Mouse (Mus musculus) ES-Bruce4 (cell line): ENCODE measurements around the gene Pdss1. TPM values are rescaled to one million over a fixed set of nuclear protein-coding genes. Genes with fewer than 3 reads are reported as not detected.

Source experiments
- H3K27ac ChIP-seq: 2 replicates; pipeline ENCODE4 v1.5.1; 2012; ENCODE audit warnings: low read length, inconsistent platforms; ENCODE audit not compliant: insufficient read depth
- H3K27me3 ChIP-seq: 2 replicates; pipeline ENCODE4 v1.6.1; 2012; ENCODE audit warnings: mild to moderate bottlenecking, low read length, inconsistent platforms; ENCODE audit not compliant: control insufficient read depth, poor library complexity, insufficient read depth, severe bottlenecking
- H3K36me3 ChIP-seq: 2 replicates; pipeline ENCODE4 v1.6.1; 2012; ENCODE audit warnings: inconsistent platforms, mild to moderate bottlenecking, low read length, moderate library complexity; ENCODE audit not compliant: control insufficient read depth, poor library complexity, insufficient read depth, severe bottlenecking
- H3K4me1 ChIP-seq: one replicate; pipeline ENCODE4 v1.8.1; 2011; ENCODE audit warnings: low read length; ENCODE audit not compliant: control insufficient read depth, insufficient read depth
- H3K4me3 ChIP-seq: 2 replicates; pipeline ENCODE4 v1.5.1; 2011; ENCODE audit warnings: low read depth, mild to moderate bottlenecking, low read length
- H3K9ac ChIP-seq: 2 replicates; pipeline ENCODE4 v1.6.1; 2012; ENCODE audit warnings: low read depth, mild to moderate bottlenecking, inconsistent platforms; ENCODE audit not compliant: poor library complexity, severe bottlenecking
- H3K9me3 ChIP-seq: replicated peaks from 2 replicates; pipeline ENCODE4 v1.6.1; 2012; ENCODE audit warnings: mild to moderate bottlenecking, low read length, inconsistent platforms; ENCODE audit not compliant: control insufficient read depth, poor library complexity, insufficient read depth, severe bottlenecking
- CTCF ChIP-seq: IDR thresholded peaks from one replicate; pipeline ENCODE4 v1.8.1; 2011; ENCODE audit warnings: low read depth, low read length
- EP300 ChIP-seq: IDR thresholded peaks from 2 replicates; pipeline ENCODE4 v1.6.1; 2011; ENCODE audit warnings: low read depth, low read length; ENCODE audit not compliant: insufficient read depth
- POLR2A ChIP-seq: IDR thresholded peaks from one replicate; pipeline ENCODE4 v1.8.1; 2011; ENCODE audit warnings: low read length; ENCODE audit not compliant: insufficient read depth
- polyA plus RNA-seq: library from polyadenylated mRNA; stranded (reverse); fragments of >200 nt; gene quantifications from 2 replicates; pipeline ENCODE4 v1.2.4, GENCODE M21; 2011; ENCODE audit warnings: low read depth; ENCODE audit not compliant: missing spikeins, insufficient read depth, insufficient read length

Gene Pdss1
- polyA plus RNA-seq, 1 experiment = 24.1 TPM

DNA sequence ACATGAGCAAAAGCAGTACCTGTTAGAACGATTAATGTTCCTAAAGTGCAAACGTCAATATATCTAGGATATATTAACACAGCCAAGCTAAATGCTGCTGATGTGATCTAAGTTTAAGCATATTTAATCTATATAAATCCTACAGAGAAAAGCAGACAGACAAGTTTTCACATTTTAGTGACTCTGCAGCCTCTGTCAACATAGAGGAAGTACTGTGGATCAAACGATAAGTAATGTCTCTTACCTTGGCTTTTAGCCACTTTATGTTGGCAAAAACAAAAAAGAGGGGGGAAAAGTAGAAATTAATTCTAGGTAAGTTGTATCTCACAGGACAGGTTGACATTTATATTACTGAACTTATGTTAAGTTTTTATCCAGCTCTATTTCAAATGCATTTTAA lies 67.6 kb downstream of the Pdss1 start:
- Histone ChIP-seq H3K27me3 (no peaks in the 10 kb centered on the region), H3K4me3 (no peak overlapping the region)
- no peak for TF ChIP-seq CTCF
- no peak for TF ChIP-seq POLR2A
- TF ChIP-seq EP300 = no peak

GRCm38 (mm10) chr2:22977387-22977973 lies 82.2 kb downstream of the Pdss1 start:
- H3K9ac ChIP-seq = no peak overlapping the region
- no peaks in the 10 kb centered on the region for H3K9me3 ChIP-seq
- no peak overlapping the region for H3K4me3 ChIP-seq
- no peaks in the 10 kb centered on the region for H3K27me3 ChIP-seq
- H3K4me1 ChIP-seq = no peaks in the 10 kb centered on the region
- H3K27ac ChIP-seq = no peak overlapping the region
- H3K36me3 ChIP-seq = no peaks in the 10 kb centered on the region
- TF ChIP-seq CTCF (no peak), EP300 (no peak), POLR2A (no peak)

More for the DNA sequence above, 67.6 kb downstream of the Pdss1 start:
- H3K9ac ChIP-seq = no peak overlapping the region
- no peaks in the 10 kb centered on the region for H3K36me3 ChIP-seq
- no peaks in the 10 kb centered on the region for H3K9me3 ChIP-seq
- no peaks in the 10 kb centered on the region for H3K4me1 ChIP-seq
- no peak overlapping the region for H3K27ac ChIP-seq

GRCm38 (mm10) chr2:22985973-22986657 lies 90.8 kb downstream of the Pdss1 start:
- TF ChIP-seq CTCF (no peak), POLR2A (no peak), EP300 (no peak)
- no peak overlapping the region for H3K9ac ChIP-seq

More at GRCm38 (mm10) chr2:22985973-22986657, 90.8 kb downstream of the Pdss1 start:
- Histone ChIP-seq H3K4me1 (no peaks in the 10 kb centered on the region), H3K27me3 (no peaks in the 10 kb centered on the region), H3K36me3 (no peaks in the 10 kb centered on the region), H3K27ac (no peak overlapping the region), H3K4me3 (no peak overlapping the region), H3K9me3 (no peaks in the 10 kb centered on the region)

Other genes starting within 250 kb of the Pdss1 start
- 0.32 and 0.57 TPM in 2 replicates for gene Apbb1ip, start 121.4 kb upstream of the Pdss1 start, polyA plus RNA-seq
- gene Abi1, start 144.7 kb downstream of the Pdss1 start, polyA plus RNA-seq = 103 and 104 TPM in 2 replicates
- 26.6 and 35.5 TPM in 2 replicates for gene Acbd5, start 172.6 kb downstream of the Pdss1 start, polyA plus RNA-seq